Mouse (Mus musculus) intestine, postnatal 0 days (tissue): ENCODE measurements around the gene Mcam. TPM values are rescaled to one million over a fixed set of nuclear protein-coding genes. Genes with fewer than 3 reads are reported as not detected.

Experiments used
- ATAC-seq: fragments of 200-750 bp; cut with Nextera tagmentation; 2 replicates; pipeline ENCODE4 v1.8.0; 2017; ENCODE audit warnings: mild to moderate bottlenecking, moderate TSS enrichment, moderate library complexity
- H3K27ac ChIP-seq: fragments of 300-500 bp; sonication (generic); 2 replicates; pipeline ENCODE4 v1.5.1; 2014; ENCODE audit warnings: mild to moderate bottlenecking, low read depth, low read length, moderate library complexity
- H3K27me3 ChIP-seq: fragments of 300-500 bp; sonication (generic); replicated peaks from 2 replicates; pipeline ENCODE4 v1.6.1; 2014; ENCODE audit warnings: low read length, mixed read lengths; ENCODE audit not compliant: control insufficient read depth, insufficient read depth
- H3K36me3 ChIP-seq: fragments of 300-500 bp; sonication (generic); 2 replicates; pipeline ENCODE4 v1.6.1; 2014; ENCODE audit warnings: mild to moderate bottlenecking, moderate library complexity; ENCODE audit not compliant: control insufficient read depth, insufficient read depth
- H3K4me1 ChIP-seq: fragments of 300-500 bp; sonication (generic); replicated peaks from 2 replicates; pipeline ENCODE4 v1.6.1; 2014; ENCODE audit warnings: antibody characterized with exemption, low read length, mixed read lengths; ENCODE audit not compliant: control insufficient read depth, insufficient read depth
- H3K4me2 ChIP-seq: fragments of 300-500 bp; sonication (generic); replicated peaks from 2 replicates; pipeline ENCODE4 v1.6.1; 2014; ENCODE audit warnings: low read depth, mild to moderate bottlenecking, moderate library complexity
- H3K4me3 ChIP-seq: fragments of 300-500 bp; sonication (generic); 2 replicates; pipeline ENCODE4 v1.5.1; 2014; ENCODE audit warnings: low read depth, low read length
- H3K9ac ChIP-seq: fragments of 300-500 bp; sonication (generic); 2 replicates; pipeline ENCODE4 v1.6.1; 2014; ENCODE audit warnings: mild to moderate bottlenecking, low read depth, low read length
- H3K9me3 ChIP-seq: fragments of 300-500 bp; sonication (generic); 2 replicates; pipeline ENCODE4 v1.6.1; 2016; ENCODE audit warnings: mixed run types; ENCODE audit not compliant: control insufficient read depth
- CTCF ChIP-seq: sonication (generic); IDR thresholded peaks from 2 replicates; pipeline ENCODE4 v1.5.1; 2016; ENCODE audit warnings: low read depth, mild to moderate bottlenecking, control low read depth, antibody characterized with exemption, moderate library complexity
- WGBS: fragments of 180-500 bp; shearing (Covaris S2); extraction: QIAGEN DNeasy Blood & Tissue Kit; methylation state at CpG from one replicate; pipeline ENCODE4 v1.1.7; 2014; 5-methylcytosine and 5-hydroxymethylcytosine counted together
- polyA plus RNA-seq: library from polyadenylated mRNA; unstranded; fragments of >200 nt; fragmentation: Nextera tagmentation; extraction: Ambion mirVana; gene quantifications from 2 replicates; pipeline ENCODE4 v1.2.1, GENCODE M21; 2015

The Mcam gene
- polyA plus RNA-seq, 1 experiment from 2014 or later: 31.5 TPM

DNA sequence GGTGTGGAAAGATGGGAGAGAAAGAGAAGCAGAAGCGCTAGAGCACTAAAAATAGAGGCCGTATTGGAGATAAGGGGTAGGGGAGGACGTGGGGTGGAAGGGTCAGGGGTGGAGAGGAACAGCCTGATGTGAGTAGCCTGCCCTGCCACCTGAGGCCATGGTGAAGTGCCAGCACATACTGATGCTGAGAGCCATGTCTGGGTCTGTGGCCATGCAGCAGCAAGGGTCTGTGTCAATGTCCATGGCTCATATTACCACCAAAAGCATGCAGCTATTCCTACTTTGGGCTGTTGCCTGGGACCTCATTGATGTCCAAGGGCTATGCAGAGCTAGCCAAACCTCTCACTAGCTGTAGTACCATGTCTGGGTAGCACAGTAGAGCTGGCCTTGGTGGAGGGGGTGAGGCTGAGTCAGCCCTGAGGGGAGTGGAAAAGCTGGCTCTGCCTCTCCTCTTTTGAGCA lies 36.5 kb downstream of the Mcam start:
- H3K9me3 ChIP-seq: no peaks in the 10 kb centered on the region
- H3K27me3 ChIP-seq: no peaks in the 10 kb centered on the region
- no peak for ATAC-seq
- H3K36me3 ChIP-seq: peaks cover 54% of the 10 kb centered on the region
- H3K4me3 ChIP-seq: no peak overlapping the region
- 53% methylated on average over 3 of the region's 3 CpGs for WGBS
- H3K9ac ChIP-seq: no peak overlapping the region
- no peak overlapping the region for H3K27ac ChIP-seq
- no peak overlapping the region for H3K4me2 ChIP-seq
- H3K4me1 ChIP-seq: no peaks in the 10 kb centered on the region
- no peak for TF ChIP-seq CTCF

DNA sequence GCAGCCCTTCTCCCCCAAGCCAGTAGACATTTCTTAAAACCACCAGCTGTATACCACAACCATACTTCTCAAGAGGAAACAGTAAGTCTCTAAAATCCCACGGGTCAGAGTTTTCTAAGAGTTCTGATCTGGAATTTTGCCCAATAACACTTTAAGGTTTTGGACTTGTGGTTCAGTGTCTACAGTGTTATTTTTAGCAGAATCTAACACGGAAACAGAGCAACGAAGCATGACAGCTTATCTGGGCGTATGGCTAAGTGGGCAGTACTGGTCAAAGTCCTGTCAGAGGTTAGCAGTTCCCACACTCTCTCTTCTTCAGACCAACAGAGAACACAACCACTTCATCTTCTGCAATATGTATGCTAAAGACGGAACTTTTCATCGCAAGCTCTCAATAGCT lies 41.3 kb downstream of the Mcam start:
- H3K4me3 ChIP-seq: no peak overlapping the region
- TF ChIP-seq CTCF: no peak
- no peaks in the 10 kb centered on the region for H3K27me3 ChIP-seq
- no peak overlapping the region for H3K9ac ChIP-seq
- H3K4me2 ChIP-seq: peak overlapping the region; percentile 46
- peak; percentile 74 for ATAC-seq
- H3K27ac ChIP-seq: peak overlapping the region; percentile 31
- H3K4me1 ChIP-seq: no peaks in the 10 kb centered on the region; the same call in 1 of the 2 replicates
- 14% methylated on average over 6 of the region's 6 CpGs for WGBS
- no peaks in the 10 kb centered on the region for H3K9me3 ChIP-seq
- peaks cover 21% of the 10 kb centered on the region for H3K36me3 ChIP-seq

DNA sequence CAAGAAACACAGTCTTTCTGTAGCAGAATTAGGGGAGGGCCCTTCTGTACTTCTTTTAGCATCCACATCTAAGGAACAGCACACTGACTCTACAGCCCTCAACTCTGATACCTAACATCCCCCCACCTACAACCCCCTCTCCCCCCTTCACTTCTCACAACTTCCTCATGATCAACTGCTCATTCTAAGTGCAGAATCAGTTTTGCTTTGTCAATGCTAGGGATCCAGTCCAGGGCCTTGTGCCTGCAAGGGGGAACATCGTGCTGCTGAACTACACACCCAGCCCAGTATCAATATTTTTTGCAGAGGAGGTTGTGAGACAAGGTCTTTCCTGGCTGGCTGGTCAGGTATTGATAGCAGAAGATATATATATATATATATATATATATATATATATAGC lies 41.7 kb downstream of the Mcam start:
- no peaks in the 10 kb centered on the region for H3K27me3 ChIP-seq
- peaks cover 19% of the 10 kb centered on the region for H3K36me3 ChIP-seq
- TF ChIP-seq CTCF: no peak
- H3K27ac ChIP-seq: peak overlapping the region; percentile 31; the same call in 1 of the 2 replicates
- WGBS: 45% methylated on average over 1 of the region's 1 CpGs
- H3K9me3 ChIP-seq: no peaks in the 10 kb centered on the region
- peak overlapping the region; percentile 46 for H3K4me2 ChIP-seq
- no peaks in the 10 kb centered on the region; the same call in 1 of the 2 replicates for H3K4me1 ChIP-seq
- no peak overlapping the region for H3K9ac ChIP-seq
- no peak overlapping the region for H3K4me3 ChIP-seq
- ATAC-seq: no peak

DNA sequence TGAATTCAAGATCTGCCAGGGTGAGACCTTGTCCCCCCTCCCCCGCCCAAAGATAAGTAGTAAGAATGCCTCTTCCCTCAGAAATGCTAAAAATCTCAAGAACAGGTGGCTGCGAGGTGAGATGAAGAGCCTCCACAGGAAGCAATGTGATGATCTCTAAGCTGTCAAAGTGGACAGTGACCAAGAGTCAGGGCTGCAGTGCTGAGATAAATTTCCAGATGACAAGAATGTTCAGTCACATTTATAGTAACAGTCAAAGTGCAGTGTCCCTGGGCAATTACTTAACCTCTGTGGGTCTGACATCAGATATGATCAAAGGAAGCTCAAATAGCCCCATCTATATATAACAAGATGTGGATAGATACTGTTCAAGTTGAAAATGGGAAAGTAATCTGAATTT lies 43.1 kb downstream of the Mcam start:
- ATAC-seq: no peak
- Histone ChIP-seq H3K4me2 (no peak overlapping the region), H3K4me1 (no peaks in the 10 kb centered on the region; the same call in 1 of the 2 replicates), H3K36me3 (peaks cover 6% of the 10 kb centered on the region; the same call in 1 of the 2 replicates), H3K27me3 (no peaks in the 10 kb centered on the region), H3K9me3 (no peaks in the 10 kb centered on the region), H3K27ac (peak overlapping the region; percentile 15; the same call in 1 of the 2 replicates), H3K9ac (no peak overlapping the region), H3K4me3 (no peak overlapping the region)
- WGBS: 59% methylated on average over 2 of the region's 2 CpGs
- no peak for TF ChIP-seq CTCF

DNA sequence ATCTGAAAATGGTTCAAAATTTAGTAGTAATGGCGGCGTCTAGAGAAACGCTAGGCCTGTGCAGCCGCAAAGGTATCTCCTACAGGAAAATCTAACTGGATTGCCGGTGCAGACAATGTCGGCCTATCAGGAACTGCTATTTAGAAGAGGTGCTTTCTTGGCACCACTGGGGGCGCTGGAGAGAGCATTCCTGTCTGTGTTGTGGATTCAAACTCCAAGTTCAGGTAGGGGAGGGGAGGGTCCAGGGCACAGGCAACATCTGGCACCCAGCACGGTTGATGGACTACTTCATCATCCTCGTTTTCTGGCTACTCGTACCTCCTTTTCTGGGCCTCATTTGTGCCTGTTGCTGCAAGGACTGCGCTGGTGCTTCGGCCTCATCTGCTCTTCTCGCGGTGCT lies 44.1 kb downstream of the Mcam start:
- ATAC-seq: no peak
- peak; percentile 65 for TF ChIP-seq CTCF
- Histone ChIP-seq H3K27me3 (no peaks in the 10 kb centered on the region), H3K9me3 (no peaks in the 10 kb centered on the region), H3K4me3 (no peak overlapping the region), H3K4me1 (no peaks in the 10 kb centered on the region; the same call in 1 of the 2 replicates), H3K4me2 (no peak overlapping the region), H3K27ac (no peak overlapping the region), H3K9ac (no peak overlapping the region), H3K36me3 (no peaks in the 10 kb centered on the region; the same call in 1 of the 2 replicates)
- 83% methylated on average over 14 of the region's 14 CpGs for WGBS

DNA sequence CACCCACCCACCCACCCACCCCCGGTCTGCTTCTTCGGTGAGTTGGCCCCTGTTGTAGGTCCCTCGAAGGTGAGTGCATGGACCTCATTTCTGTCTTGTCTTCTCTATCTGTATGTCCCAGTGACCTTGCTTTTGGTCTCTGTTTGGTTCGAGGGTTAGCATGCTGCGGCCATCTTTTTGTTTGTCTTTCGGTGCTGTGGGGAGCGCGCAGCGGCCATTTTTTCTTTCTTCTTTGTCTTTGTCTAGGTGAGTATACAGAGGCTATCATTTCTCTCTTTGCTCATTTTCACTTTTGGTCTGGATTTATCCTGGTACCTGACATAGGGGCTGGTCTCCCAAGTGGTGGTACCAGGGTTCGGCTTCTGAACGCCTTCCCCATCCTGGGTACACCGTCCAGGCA lies 44.5 kb downstream of the Mcam start:
- no peak overlapping the region for H3K4me3 ChIP-seq
- no peaks in the 10 kb centered on the region for H3K9me3 ChIP-seq
- 98% methylated on average over 12 of the region's 12 CpGs for WGBS
- no peak overlapping the region for H3K9ac ChIP-seq
- H3K4me2 ChIP-seq: no peak overlapping the region
- H3K27me3 ChIP-seq: no peaks in the 10 kb centered on the region
- H3K4me1 ChIP-seq: no peaks in the 10 kb centered on the region; the same call in 1 of the 2 replicates
- TF ChIP-seq CTCF: no peak
- no peaks in the 10 kb centered on the region; the same call in 1 of the 2 replicates for H3K36me3 ChIP-seq
- no peak for ATAC-seq
- no peak overlapping the region for H3K27ac ChIP-seq
